Mouse (Mus musculus): Measurements from ENCODE around the gene Lrguk. TPM values are rescaled to one million over a fixed set of nuclear protein-coding genes. Genes with fewer than 3 reads are reported as not detected.
A peak's percentile ranks its signal among the peaks of the same experiment; 100 is the strongest.

Lrguk gene
- polyA plus RNA-seq, 1 experiment, result 1.3 TPM

DNA sequence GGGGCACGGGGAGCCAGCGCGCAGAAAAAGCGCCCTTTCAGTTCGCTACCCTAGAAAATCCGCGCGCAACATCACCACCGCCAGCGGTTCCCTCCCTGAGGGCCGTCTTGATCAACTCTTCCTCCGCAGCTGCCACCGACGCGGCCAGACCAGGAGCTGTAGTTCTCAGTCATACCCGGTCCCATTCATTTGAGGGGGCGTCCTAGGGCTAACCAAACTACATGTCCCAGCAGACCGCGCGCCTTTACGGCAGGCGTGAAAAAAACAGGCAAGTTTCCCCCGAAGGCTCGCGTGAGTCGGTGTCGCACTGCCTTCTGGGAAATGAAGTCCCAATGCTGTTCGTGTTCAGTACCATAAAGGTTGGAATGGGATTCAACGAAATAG, 147.6 kb downstream of the Lrguk start, which contains the start of gene Slc35b4:
TSS of gene Slc35b4 (minus strand) at position 248 of the 384 bp plus-strand sequence.
- no peak within 1 kb of the TSS for H3K27ac ChIP-seq (ENCODE audit: insufficient read depth, low read length)
- peak within 1 kb of the TSS; percentile 66 for H3K4me3 ChIP-seq (ENCODE audit: insufficient read depth, low read length)
- TF ChIP-seq POLR2A (IDR thresholded peaks at IDR 0.05; ENCODE audit: extremely low read depth, insufficient read depth, low read length) (peak; percentile 84), CTCF (IDR thresholded peaks at IDR 0.05; ENCODE audit: extremely low read depth, insufficient read depth, low read length) (no peak)
- H3K4me1 ChIP-seq (ENCODE audit: control insufficient read depth, insufficient read depth, low read length), result peaks cover 2% of the 10 kb centered on the region

DNA sequence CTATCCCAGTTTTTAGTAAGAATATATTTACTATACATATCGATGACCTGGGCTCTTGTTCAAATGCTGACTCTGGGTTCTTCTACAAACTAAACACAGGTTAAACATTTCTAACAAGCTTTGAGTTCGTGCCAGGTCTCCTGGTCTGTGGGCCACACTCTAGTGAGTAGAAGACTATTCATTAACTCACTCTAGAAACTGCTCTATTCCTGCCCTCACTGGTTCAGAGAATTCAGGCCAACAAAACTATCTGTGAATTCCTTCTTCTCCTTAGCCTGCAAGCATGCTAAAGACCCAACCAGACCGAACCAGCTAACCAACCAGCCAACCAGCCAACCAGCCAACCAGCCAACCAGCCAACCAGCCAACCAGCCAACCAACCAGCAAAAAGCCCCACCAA, 149.8 kb downstream of the Lrguk start:
- no peak for TF ChIP-seq POLR2A (IDR thresholded peaks at IDR 0.05; ENCODE audit: extremely low read depth, insufficient read depth, low read length)
- no peak for TF ChIP-seq CTCF (IDR thresholded peaks at IDR 0.05; ENCODE audit: extremely low read depth, insufficient read depth, low read length)
- H3K27ac ChIP-seq (ENCODE audit: insufficient read depth, low read length), result no peak overlapping the region
- H3K4me1 ChIP-seq (ENCODE audit: control insufficient read depth, insufficient read depth, low read length), result peaks cover 2% of the 10 kb centered on the region
- no peak overlapping the region for H3K4me3 ChIP-seq (ENCODE audit: insufficient read depth, low read length)

DNA sequence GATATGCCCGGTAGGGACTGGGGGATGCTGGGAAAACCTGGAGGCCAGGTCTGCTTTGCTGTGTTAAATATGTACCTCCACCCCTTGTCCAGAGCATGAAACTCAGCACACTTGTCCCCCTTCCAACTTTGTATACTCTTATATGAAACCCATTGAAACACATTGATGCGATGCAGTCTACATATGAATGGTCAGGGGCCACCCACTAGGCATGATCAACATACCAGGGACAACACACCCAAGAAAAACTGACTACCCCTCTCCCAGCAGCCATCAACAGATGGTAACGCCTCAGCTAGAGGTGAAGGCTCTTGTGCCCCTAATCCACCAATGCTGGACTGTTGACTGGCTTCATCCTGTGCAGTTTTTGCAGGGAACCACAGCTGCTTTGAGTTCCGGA, 150.7 kb downstream of the Lrguk start:
- no peak for TF ChIP-seq CTCF (IDR thresholded peaks at IDR 0.05; ENCODE audit: extremely low read depth, insufficient read depth, low read length)
- TF ChIP-seq POLR2A (IDR thresholded peaks at IDR 0.05; ENCODE audit: extremely low read depth, insufficient read depth, low read length), result no peak
- no peak overlapping the region for H3K4me3 ChIP-seq (ENCODE audit: insufficient read depth, low read length)
- H3K4me1 ChIP-seq (ENCODE audit: control insufficient read depth, insufficient read depth, low read length), result peaks cover 2% of the 10 kb centered on the region
- no peak overlapping the region for H3K27ac ChIP-seq (ENCODE audit: insufficient read depth, low read length)

DNA sequence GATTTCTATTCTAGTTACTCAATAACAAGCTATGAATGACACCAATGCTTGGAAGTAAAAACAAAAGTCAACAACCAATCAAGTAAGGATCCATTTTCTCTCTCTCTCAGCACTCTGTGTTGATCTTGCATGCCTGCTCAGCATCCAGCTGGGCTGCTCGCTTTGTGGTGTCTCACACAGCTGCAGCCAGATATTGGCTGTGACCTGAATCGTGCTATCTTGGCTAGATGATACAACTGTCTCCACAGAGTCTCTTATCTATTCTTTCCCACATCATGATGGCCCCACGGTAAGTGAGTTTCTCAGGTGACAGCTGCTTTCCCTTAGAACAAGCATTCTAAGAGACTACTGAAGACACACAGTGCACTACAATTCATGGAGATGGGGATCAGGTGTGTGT, 152.7 kb downstream of the Lrguk start:
- no peak overlapping the region for H3K27ac ChIP-seq (ENCODE audit: insufficient read depth, low read length)
- TF ChIP-seq CTCF (IDR thresholded peaks at IDR 0.05; ENCODE audit: extremely low read depth, insufficient read depth, low read length) (no peak), POLR2A (IDR thresholded peaks at IDR 0.05; ENCODE audit: extremely low read depth, insufficient read depth, low read length) (no peak)
- H3K4me3 ChIP-seq (ENCODE audit: insufficient read depth, low read length), result no peak overlapping the region
- no peaks in the 10 kb centered on the region for H3K4me1 ChIP-seq (ENCODE audit: control insufficient read depth, insufficient read depth, low read length)

DNA sequence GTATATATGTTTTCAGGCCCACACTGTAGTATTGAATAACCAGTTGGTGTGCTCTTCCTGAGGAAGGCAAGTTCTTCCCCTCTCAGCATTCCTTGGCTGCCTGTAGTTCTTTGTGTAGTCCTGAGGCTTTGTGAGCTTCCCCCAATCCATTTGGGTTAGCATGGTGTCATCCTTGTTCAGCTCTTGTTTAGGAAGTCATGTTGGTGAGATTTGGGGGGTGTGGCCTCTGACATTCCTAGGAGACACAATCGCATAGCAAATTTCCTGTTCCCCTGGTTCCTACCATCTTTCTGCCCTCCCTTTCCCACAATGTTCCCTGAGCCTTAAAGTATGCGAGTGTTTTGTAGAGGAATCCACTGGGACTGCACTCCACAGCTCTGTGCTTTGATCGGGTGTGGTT, 154.1 kb downstream of the Lrguk start:
- H3K4me3 ChIP-seq (ENCODE audit: insufficient read depth, low read length), result no peak overlapping the region
- TF ChIP-seq CTCF (IDR thresholded peaks at IDR 0.05; ENCODE audit: extremely low read depth, insufficient read depth, low read length) (no peak), POLR2A (IDR thresholded peaks at IDR 0.05; ENCODE audit: extremely low read depth, insufficient read depth, low read length) (no peak)
- H3K4me1 ChIP-seq (ENCODE audit: control insufficient read depth, insufficient read depth, low read length), result no peaks in the 10 kb centered on the region
- no peak overlapping the region for H3K27ac ChIP-seq (ENCODE audit: insufficient read depth, low read length)

Other genes with a start within 250 kb of the Lrguk start
- gene Slc35b4, start 147.7 kb downstream of the Lrguk start, polyA plus RNA-seq (2012; rRNA removed), result 52.2 and 54.8 TPM in 2 replicates